Mouse (Mus musculus) stomach, postnatal 0 days (tissue): ENCODE measurements around the gene Gga1.

Experiments used
- CTCF ChIP-seq: IDR thresholded peaks from 2 replicates; pipeline ENCODE4 v1.5.1; 2016; ENCODE audit warnings: antibody characterized with exemption, low read depth, mild to moderate bottlenecking, moderate library complexity
- EP300 ChIP-seq: optimal IDR thresholded peaks from 2 replicates; pipeline ENCODE3; 2016; ENCODE audit warnings: antibody characterized with exemption

DNA sequence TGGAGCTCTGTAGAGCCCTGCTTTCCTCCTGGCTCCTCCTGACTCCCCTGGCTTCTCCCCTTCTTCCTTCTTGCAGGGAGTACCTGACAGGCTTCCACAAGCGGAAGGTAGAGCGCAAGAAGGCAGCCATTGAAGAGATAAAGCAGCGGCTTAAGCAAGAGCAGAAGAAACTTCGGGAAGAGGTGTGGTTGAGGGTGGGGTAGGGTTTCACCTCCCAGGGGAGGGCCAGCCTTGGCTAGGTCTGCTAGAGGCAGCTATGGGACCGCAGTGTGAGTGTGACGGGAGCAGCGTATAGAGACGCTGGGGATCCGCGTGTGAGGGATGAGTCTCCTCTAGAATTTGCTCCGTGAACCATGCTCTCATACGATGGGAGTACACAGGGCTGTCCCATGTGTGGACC lies 59.4 kb downstream of the Gga1 start:
- TF ChIP-seq CTCF (no peak), EP300 (no peak)
